Mouse (Mus musculus) mouse embryonic stem cell (cell line): Measurements from ENCODE around the gene Eif2s2.
"Not testable (repeated sequence)": the region's sequence is repeated elsewhere in the genome, so short reads cannot be mapped to it uniquely, and the experiment has no call there.

Experiments
- in situ Hi-C, 2 experiments: fragments of 300-500 bp; cut with MboI; formaldehyde crosslinking; loops; 1 replicate in 1 of 2; 3 replicates in 1 of 2; pipeline ENCODE4 v1.14.3; 2019 to 2020; ENCODE audit warnings: low sequenced_read_pairs in 2 of 2, low pct_unique_long_range_greater_than_20kb in 1 of 2, mixed read lengths in 1 of 2; ENCODE audit not compliant: unreplicated experiment in 1 of 2

The Eif2s2 gene

GRCm38 (mm10) chr2:154892201-154893044 lies at the start of gene Eif2s2:
Gene Eif2s2, minus strand, starts transcription at chr2:154892935.
- in situ Hi-C loops: no loop called here

DNA sequence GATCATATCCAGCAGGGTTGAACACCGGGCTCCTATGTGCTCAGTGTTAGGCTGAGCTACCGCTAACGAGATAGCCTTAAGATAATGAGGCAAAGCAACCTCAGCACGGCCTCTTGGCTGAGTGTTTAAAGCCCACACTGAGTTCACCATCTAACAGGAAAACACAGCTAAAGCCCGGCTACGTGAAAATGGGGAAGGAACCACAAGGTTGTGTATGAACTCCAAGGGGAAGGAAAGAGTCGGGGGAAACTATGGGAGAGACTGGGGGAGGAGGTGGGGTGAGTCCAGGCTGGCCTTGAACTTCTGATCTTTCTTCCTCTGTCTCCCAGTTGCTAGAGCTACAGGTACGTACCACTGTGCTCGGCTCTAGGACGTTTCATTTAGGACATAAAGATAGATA lies 49.2 kb upstream of the Eif2s2 start:
- in situ Hi-C loops: loop anchor here in 1 of 2 experiments (10.0 to 25.0 kb wide), 2 partner anchors 77 to 230 kb away; no protein-coding TSS in a partner anchor

DNA sequence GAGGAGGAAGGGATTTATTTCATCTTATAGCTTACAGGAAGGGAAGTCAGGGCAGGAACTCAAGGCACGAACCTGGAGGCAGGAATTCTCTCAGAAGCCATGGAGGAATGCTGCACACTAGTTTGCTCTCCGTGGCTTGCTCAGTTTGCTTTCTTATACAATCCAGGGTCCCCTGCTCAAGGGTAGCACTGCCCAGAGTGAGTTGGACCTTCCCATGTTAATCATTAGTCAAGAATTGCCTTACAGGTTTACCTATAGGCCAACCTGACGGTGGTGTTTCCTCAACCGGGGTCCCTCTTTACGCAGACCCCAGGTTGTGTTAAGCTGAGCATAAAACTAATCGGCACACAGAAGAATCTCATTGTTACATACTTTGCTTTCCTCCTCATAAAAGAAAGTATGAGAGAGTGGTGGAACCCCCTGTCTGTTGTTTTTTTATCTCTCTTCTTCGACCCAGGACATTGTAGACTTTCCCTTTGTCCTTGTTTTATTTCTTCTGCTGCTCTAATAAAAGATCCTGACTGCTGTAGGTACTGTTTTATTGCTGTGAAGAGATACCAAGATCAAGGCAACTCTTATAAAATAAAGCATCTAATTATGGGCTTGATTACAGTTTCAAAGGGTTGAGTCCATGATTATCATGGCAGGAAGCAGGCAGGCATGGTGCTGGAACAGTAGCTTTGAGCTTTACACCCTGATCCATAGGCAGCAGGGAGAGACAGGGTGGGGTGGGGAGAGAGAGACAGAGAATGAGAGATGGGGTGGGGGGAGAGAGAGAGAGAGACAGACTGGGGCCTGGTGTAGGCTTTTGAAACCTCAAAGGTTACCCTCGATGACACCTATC lies 45.0 kb upstream of the Eif2s2 start:
- in situ Hi-C loops: loop anchor here in 1 of 2 experiments (25.0 kb wide), 1 partner anchor 225 kb away; no protein-coding TSS in a partner anchor

DNA sequence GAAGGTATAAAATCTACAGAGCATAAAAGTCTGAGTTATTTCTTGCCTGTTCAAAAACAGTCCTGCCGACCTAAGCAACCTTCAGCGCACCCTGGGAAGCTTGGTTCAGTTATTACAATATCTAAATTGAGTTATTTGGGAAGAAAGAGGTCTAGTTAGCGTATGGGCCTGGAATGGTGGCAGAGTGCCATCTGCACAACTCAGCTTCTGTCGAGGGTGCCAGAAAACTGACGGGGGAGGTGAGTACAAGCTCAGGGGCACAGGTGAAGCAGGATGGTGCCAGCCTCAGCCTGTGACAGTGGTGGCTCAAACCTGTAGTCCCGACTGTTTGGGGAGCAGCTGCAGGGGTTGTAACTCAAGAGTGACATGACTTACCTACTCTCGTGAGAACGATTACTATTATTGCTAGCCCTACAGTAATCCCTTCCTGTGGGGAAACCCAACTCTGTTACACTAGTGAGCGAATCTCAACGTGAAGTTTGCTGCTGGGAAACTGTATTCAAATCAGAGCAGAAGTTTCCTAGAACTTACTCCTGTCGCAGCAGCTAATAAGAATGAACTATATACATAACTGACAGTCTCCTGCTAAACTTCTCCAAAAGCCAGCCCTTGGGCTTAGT lies 43.9 kb upstream of the Eif2s2 start:
- in situ Hi-C loops: loop anchor here in 1 of 2 experiments (25.0 kb wide), 1 partner anchor 224 kb away; no protein-coding TSS in a partner anchor

DNA sequence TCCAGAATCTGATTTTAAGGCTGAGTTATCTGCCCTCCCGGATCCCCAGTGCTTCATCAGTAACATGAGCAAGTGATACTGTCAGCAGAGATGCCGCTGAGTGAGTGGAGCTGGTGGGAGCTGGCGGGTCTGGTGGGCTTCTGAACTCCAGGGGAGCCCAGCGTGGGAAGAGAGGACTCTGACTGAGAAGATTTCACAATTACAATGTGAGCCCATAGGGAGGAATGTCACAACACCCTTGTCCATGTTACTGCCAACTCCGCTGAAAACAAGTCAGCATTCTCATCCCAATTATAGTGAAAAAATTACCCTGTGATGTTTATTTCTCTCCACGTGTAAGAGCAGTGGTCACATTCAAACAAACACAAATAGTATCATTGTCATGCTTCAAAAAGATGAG lies 43.4 kb upstream of the Eif2s2 start:
- in situ Hi-C loops: loop anchor here in 1 of 2 experiments (25.0 kb wide), 1 partner anchor 224 kb away; no protein-coding TSS in a partner anchor

DNA sequence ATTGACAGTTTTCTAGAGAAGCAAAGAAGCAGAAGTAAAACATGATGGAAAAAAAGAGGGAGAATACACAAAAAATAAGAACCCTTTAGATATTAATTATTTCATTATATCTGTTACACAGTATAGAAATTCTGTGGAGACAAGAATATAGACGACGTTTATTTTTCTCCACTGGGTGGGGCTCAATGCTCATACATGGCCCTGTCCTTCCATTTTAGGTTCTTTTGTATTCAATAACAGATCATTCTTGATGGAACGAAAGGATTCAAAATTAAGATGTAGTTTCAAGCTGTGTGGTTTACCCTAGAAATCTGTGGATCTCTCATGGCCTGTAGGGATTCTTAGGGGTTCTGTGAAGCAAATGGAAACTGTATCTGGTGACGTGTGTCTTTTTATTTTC lies 41.1 kb upstream of the Eif2s2 start:
- in situ Hi-C loops: loop anchor here in 1 of 2 experiments (25.0 kb wide), 1 partner anchor 222 kb away; no protein-coding TSS in a partner anchor

- in situ Hi-C loops: loop anchor here in 1 of 2 experiments (25.0 kb wide), 1 partner anchor 216 kb away; no protein-coding TSS in a partner anchor
Observed at GRCm38 (mm10) chr2:154928298-154928697, 35.6 kb upstream of the Eif2s2 start.

DNA sequence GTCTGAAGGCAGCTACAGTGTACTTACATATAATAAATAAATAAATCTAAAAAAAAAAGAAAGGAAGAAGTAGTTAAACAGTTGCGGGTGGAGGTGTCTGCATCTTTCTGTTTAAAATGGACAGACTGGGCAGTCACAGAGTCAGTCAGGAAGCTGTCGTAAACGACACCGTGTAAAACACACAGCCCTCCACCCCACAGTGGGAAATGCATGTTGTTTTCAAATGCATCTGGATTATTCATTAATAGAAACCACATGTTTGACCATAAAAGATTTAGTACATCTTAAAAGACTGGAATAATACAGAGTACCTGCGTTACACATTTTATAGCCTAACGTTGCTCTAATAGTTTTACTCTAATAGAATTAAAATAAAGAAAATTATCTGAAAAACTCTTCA lies 34.1 kb upstream of the Eif2s2 start:
- in situ Hi-C loops: loop anchor here in 1 of 2 experiments (25.0 kb wide), 1 partner anchor 215 kb away; no protein-coding TSS in a partner anchor

DNA sequence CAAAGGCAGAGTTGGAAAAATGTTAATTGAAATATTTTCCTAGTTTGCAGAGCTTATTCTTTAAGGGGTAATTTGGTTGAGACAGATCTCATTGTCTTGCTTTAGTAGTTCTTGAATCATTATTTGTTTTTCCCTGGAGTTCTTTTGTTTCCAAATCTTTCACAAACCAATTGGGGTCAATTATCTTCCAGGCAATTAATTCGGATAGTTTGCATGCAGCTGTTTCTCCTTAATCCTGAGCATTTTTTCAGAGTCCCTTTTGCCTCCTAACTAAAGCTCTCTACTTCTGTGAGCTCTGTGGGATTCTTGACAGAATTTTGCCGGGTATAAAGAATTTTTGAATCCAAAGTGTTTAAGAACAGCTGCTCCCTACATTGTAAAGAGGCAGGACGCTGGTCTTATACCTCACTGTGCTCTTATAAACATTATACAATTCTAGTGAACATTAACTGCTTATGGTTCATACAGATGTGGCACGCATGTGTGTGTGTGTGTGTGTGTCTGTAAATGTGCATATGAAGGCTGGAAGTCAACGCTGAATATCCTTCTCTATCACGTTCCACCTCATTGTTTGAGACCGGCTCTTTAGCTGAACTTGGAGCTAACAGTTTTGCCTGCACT lies 32.8 kb upstream of the Eif2s2 start:
- in situ Hi-C loops: loop anchor here in 1 of 2 experiments (25.0 kb wide), 1 partner anchor 213 kb away; no protein-coding TSS in a partner anchor

GRCm38 (mm10) chr2:154922134-154922533 lies 29.4 kb upstream of the Eif2s2 start:
- in situ Hi-C loops: not testable (repeated sequence)

GRCm38 (mm10) chr2:154920896-154921295 lies 28.2 kb upstream of the Eif2s2 start:
- in situ Hi-C loops: no loop called here

DNA sequence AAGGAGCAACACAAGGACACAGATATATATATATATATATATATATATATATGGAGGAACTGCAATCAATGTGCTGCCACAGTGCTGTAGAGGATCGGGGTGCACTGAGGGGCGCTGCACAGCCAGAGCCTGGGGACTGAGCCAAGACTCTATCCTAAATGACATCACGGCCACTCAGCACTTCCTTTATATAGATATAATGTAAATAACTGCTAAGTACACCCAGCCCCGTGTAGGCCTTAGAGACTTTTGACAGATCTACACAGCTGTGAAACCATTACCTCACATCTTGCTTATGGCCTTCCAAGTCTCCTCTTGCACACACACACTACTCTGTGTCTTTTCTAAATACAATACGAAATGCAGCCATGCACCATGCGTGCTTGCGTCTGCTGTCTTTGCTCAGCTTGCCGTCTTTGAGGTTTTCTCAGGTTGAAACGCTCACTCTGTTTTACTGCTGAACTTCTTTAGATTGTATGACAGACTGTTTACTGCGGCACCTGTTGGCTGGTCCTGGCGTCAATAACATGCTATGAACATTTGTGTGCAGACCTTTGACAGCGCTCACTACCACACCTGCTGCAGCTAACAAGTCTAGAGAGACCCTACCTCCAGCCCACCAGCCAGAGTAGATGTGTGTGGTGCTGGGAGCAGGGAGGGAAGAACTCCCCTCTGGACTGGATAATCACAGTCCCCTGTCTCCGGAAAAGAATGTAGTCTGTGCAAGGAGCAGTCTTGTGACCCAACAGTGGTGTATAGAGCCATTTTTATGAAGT lies 25.3 kb upstream of the Eif2s2 start:
- in situ Hi-C loops: loop anchor here (5.0 kb wide), 1 partner anchor 54 kb away; no protein-coding TSS in a partner anchor

DNA sequence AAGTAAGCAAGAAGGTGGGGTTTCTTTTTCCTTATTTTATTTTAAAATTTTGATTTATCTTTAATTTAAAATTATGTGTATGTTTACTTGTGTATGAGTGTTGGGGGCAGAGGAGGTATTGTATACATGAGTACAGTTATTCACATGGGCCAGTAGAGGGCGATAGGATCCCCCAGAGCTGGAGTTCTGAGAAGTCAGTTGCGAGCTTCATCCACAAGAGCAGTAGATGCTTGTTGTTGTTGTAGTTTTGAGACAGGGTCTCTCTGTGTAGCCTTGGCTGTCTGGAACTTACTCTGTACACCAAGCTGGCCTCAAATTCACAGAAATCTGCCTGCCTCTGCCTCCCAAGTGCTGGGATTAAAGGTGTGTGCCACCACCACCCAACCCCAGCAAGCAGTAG lies 23.8 kb upstream of the Eif2s2 start:
- in situ Hi-C loops: loop anchor here (5.0 kb wide), 1 partner anchor 56 kb away; no protein-coding TSS in a partner anchor

DNA sequence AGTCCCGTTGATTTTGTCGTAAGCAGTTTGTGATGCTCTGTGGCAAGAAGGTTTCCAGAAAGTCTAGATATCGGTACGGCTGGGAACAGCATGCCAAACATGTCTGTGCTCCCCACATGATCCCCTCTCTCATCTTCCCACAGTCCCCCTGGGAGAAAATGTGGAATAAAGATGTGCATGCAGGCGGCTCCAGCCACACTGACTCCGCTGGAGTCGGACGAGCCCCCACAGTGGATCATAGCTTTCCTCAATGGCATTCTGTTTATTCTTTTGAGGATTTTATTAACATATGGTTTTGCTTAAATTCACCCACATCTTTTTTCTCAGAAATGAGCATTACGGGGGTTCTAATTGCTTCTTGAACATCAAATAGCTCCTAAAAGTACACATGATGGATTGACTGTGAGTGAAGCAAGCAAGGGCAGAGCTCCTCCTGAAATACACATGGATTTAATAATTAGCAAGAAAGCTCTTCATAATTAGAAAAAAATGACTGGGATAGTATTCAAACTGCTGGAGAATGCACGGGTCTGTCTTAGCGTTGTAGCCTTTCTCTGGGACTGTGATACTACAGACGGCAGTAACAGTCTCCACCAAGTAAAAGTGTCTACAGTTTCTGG lies 23.3 kb upstream of the Eif2s2 start:
- in situ Hi-C loops: loop anchor here (5.0 kb wide), 1 partner anchor 56 kb away; no protein-coding TSS in a partner anchor

GRCm38 (mm10) chr2:154909789-154910188 lies 17.1 kb upstream of the Eif2s2 start:
- in situ Hi-C loops: loop anchor here in 1 of 2 experiments (10.0 kb wide), 1 partner anchor 485 kb away; no protein-coding TSS in a partner anchor

GRCm38 (mm10) chr2:154908223-154908622 lies 15.5 kb upstream of the Eif2s2 start:
- in situ Hi-C loops: loop anchor here in 1 of 2 experiments (10.0 kb wide), 1 partner anchor 483 kb away; no protein-coding TSS in a partner anchor
